Mouse (Mus musculus): ENCODE results near the gene Lingo2. TPM values are rescaled to one million over a fixed set of nuclear protein-coding genes. Genes with fewer than 3 reads are reported as not detected.
"Not testable (repeated sequence)": the region's sequence is repeated elsewhere in the genome, so short reads cannot be mapped to it uniquely, and the experiment has no call there.

The Lingo2 gene
- polyA plus RNA-seq, 1 experiment from 2014 or later = 0.13 TPM

DNA sequence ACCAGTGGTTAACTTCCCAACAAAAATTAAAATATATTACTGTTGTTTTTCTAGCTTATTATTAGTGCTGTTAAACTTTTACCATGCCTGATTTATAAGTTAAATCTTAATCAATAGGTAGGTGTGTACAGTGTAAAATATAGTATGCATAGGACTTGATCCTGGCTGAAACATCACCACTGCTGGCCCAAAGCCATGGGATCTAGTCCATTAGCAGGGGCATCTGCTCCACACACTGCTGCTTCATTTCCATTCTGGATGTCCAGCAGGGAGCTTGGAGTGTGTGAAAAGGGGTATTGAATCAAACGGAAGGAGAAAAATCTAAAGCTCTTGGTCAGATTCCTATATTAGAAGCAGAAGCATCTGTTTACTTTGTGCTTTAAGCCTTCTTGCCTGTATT lies 1248.9 kb downstream of the Lingo2 start:
- Histone ChIP-seq H3K27ac (no peak overlapping the region), H3K4me3 (no peak overlapping the region), H3K36me3 (no peaks in the 10 kb centered on the region), H3K4me1 (no peaks in the 10 kb centered on the region), H3K27me3 (ENCODE audit: insufficient read depth, poor library complexity, severe bottlenecking) (no peaks in the 10 kb centered on the region), H3K9me3 (no peaks in the 10 kb centered on the region)
- no peak for DNase-seq (ENCODE audit: low spot score)
- WGBS = 79% methylated on average over 1 of the region's 1 CpGs

DNA sequence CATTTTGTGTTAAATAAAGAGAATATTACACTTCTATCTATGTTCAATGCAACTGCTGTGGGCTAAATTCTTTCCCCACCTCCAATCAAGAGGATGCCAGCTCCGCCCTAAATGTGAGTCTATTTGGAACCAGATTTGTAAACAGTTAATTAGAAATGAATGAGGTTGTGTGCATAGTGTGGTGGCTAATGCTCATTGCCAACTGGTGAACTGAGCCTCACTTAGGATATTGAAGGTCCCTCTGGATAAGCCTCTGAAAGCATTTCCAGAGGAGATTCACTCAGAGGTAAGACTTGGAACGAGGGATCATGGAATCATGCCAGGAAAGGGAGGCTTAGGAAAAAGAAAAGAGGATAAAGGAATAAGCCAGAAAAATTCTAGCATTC lies 1256.4 kb downstream of the Lingo2 start:
- Histone ChIP-seq H3K9me3 (no peaks in the 10 kb centered on the region), H3K4me3 (no peak overlapping the region), H3K36me3 (no peaks in the 10 kb centered on the region), H3K27ac (no peak overlapping the region), H3K27me3 (ENCODE audit: insufficient read depth, poor library complexity, severe bottlenecking) (no peaks in the 10 kb centered on the region), H3K4me1 (no peaks in the 10 kb centered on the region)
- no peak for DNase-seq (ENCODE audit: low spot score)
- 75% methylated on average over 2 of the region's 2 CpGs for WGBS

DNA sequence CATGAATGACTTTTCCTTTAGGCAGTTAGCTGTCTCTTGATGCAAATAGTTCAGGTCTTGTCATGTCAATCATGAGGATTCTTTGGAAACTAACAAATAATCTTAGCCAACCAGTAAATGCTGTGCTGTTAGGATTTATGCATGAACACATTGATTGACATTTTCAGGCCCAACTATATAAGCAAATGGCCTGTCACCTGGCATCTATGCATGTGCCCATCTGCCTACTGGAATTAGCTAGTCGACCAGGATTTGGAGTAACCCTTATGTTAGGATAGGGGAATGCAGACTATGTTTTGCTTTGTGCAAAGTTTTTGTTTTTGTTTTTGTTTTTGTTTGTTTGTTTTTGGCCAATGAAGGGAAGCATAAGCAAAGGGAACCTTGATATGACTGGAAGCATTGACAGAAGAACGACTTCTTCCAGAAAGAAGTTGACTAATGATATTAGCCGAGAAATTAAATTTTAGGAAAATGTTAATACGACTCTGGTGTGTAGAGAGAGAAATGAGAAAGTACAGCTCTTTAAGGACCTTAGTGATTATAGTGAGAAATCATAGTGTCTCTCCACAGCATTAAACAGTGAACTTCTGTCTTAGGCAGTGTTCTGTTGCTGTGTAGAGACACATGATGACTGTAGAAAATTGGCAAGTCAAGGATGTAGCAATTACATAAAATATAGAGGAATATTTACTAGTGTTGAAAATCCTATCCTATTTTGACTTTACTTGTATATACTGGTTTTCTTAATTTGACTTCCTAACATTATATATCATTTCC lies 1257.0 kb downstream of the Lingo2 start:
- no peaks in the 10 kb centered on the region for H3K27me3 ChIP-seq (ENCODE audit: insufficient read depth, poor library complexity, severe bottlenecking)
- no peak overlapping the region for H3K27ac ChIP-seq
- no peaks in the 10 kb centered on the region for H3K36me3 ChIP-seq
- H3K9me3 ChIP-seq = no peaks in the 10 kb centered on the region
- no peak overlapping the region for H3K4me3 ChIP-seq
- WGBS = 83% methylated on average over 4 of the region's 4 CpGs
- DNase-seq (ENCODE audit: low spot score) = no peak
- H3K4me1 ChIP-seq = no peaks in the 10 kb centered on the region

DNA sequence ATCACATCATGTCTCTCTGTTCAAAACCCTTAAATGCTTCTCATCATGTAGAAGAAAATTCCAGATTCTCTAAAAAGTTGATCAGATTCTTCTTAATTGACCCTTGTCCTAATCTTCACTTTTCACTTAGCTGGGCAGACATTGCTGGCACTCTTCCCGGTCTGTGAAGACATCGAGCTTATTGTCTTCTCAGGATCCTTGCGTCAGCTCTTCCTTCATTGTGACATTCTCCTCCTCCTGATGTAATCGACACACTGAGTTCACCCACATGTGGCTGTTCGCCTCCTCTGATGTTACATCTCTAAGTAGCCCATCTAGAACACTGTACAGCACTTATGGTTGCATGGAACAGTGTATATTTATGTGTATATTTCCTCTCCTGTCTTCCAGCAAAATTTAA lies 1261.0 kb downstream of the Lingo2 start:
- H3K4me1 ChIP-seq = no peaks in the 10 kb centered on the region
- 82% methylated on average over 5 of the region's 5 CpGs for WGBS
- no peaks in the 10 kb centered on the region for H3K9me3 ChIP-seq
- H3K27ac ChIP-seq = no peak overlapping the region
- no peak for DNase-seq (ENCODE audit: low spot score)
- no peaks in the 10 kb centered on the region for H3K36me3 ChIP-seq
- no peaks in the 10 kb centered on the region for H3K27me3 ChIP-seq (ENCODE audit: insufficient read depth, poor library complexity, severe bottlenecking)
- no peak overlapping the region for H3K4me3 ChIP-seq

DNA sequence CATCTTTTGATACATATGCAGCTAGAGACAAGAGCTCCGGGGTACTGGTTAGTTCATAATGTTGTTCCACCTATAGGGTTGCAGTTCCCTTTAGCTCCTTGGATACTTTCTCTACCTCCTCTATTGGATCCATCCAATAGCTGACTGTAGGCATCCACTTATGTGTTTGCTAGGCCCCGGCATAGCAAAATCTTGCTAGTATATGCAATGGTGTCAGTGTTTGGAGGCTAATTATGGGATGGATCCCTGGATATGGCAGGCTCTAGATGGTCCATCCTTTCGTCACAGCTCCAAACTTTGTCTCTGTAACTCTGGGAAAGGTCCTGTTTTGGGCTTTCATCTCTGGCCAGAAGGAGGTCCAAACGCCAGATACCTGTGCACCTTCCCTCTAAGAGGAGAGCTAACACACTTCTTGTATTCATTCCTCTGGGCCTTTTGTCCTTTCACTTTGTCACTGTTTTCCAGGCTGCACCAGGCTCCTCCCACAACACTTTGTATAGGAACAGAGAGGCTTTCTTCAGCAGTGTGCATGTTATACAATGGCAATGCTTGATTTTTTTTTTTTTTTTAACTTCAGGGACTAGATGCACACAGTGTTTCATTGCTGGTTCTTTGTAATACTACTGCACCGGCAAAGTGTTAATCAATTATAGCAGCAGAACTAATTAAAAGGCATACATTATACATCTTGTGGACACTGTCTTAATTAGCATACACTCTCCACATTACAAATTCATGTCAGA lies 1262.9 kb downstream of the Lingo2 start:
- H3K36me3 ChIP-seq; DNase-seq (ENCODE audit: low spot score): not testable (repeated sequence)
- 82% methylated on average over 5 of the region's 5 CpGs for WGBS

More for the DNA sequence above, 1262.9 kb downstream of the Lingo2 start:
- not testable (repeated sequence) for H3K4me3 ChIP-seq; H3K27ac ChIP-seq; H3K9me3 ChIP-seq; H3K27me3 ChIP-seq (ENCODE audit: insufficient read depth, poor library complexity, severe bottlenecking); H3K4me1 ChIP-seq

MicroRNAs within 50 kb of the gene (microRNA counts, 519-probe panel; counts per million panel counts)
- microRNA mmu-miR-873 (not detected), microRNA mmu-miR-876-3p (not detected), microRNA mmu-miR-876-5p (not detected)

Small RNA genes within 50 kb of the gene (microRNA-seq; reads per million reads assigned to microRNA genes)
- not detected for gene Mir873a
- gene Mir873b = not detected
- not detected for gene Mir876

Measured in heart, embryonic 10.5 days (tissue).